Mouse (Mus musculus) CD4-positive, CD25-positive, alpha-beta regulatory T cell, adult 4 months (primary cell): ENCODE results near the gene Ttc7. TPM values are rescaled to one million over a fixed set of nuclear protein-coding genes. Genes with fewer than 3 reads are reported as not detected.
A peak's percentile ranks its signal among the peaks of the same experiment; 100 is the strongest.
"Not testable (repeated sequence)": the region's sequence is repeated elsewhere in the genome, so short reads cannot be mapped to it uniquely, and the experiment has no call there.

ENCODE experiments used
- ATAC-seq: one replicate; pipeline ENCODE4 v1.8.0; 2017
- polyA plus RNA-seq, 2 experiments: library from polyadenylated mRNA; unstranded; fragments of 100-300 nt; shearing (Covaris generic); gene quantifications; one replicate each; pipeline ENCODE4 v1.2.1; 2017

The Ttc7 gene
- polyA plus RNA-seq, 2 experiments from 2014 or later = 13.5 to 19.3 TPM

DNA sequence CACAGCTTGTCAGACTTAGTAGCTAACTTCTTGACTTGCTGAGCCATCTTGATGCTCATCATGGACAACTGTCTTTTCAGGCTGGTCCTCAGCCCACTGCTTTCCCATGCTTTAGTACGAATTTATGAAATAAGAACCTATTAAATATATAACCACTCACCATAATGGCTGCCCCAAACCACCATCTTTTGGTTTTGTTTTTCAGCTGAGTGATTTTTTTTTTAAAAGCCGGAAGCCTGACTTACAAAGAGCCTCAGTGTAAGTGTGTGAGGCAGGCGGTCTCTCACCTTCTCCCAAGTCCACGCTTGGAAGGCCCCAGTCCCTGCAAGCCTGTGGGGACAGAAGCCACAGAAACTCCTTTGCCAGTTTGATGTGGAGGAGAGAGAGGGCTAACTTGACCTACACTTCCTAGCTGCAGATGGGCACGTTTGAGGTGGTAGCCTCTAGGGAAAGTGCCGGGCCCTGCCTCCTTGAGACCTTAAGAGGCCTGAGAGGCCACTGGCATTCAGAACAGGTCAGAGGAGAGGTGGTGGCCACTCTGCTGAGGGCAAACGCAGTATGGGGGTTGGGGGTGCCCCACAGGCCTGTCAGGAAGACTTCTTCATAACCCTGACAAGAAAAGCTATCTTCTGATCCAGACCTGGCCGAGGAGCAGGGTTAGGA is 3.9 kb downstream of the Ttc7 start:
- ATAC-seq = no peak

DNA sequence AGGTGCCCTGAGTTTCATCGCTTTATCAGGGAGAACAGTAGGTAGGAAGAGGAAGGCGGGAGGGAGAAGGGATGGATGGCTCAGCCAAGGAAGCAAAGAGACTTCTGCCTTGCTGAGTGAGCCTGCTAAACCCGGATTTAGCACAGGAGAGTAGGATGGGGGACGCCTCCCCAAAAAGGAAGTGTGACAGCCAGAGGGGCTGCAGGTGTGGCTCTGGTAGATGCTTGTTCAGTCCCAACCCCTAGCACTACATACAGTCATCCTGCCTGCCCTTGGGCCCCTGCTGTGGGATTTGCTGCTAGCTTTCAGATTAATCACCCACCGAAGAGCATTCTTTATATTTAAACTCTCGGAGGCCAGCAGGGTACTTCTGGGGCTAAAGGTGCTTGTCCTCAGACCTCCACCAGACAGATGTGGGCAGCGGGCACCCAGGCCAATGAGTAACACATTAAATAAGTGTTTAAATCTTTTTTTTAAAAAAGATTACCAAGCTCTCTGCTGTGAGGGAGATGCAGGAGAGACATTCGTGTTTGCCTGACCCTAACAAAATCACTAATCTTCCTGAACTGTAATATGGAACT is 4.6 kb downstream of the Ttc7 start:
- ATAC-seq = no peak

GRCm38 (mm10) chr17:87288131-87288530 is 5.4 kb downstream of the Ttc7 start:
- no peak for ATAC-seq

DNA sequence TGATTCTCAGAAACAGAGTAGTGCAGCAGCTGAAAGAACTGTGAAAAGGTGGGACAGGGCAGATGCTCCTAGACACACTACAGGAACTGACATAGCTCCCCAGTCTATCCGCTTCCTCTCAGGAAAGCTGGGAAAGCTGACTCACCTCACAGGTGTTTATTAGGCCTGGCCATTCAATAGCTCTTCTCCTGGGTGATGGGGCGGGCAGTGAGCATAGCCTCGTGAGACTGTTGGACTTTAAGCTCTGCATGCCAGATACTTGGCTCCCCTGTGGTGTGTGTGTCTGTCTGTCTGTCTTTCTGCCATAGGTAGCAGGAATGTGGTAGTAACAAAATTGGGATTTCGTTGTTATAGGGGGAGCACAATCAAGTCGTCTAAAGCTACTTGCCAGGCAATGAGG is 6.7 kb downstream of the Ttc7 start:
- ATAC-seq = no peak

DNA sequence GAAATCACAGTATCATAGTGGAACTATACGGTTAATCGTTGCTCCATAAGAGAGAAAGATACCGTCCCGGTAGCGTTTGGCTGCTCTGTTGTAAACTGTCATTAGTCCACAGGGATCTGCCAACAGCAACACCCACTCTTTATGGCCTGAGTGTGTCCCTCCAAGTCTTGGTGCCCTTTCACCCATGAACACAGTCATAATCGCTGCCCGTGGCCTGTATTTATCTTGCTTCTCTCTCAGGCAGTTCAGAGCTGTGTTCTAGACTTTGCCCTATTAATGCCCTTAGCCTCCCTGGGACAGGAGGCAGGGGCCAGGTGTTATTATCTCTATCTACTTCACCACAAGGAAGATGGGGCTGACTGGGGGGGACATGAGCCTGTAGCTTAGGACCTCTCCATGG is 8.4 kb downstream of the Ttc7 start:
- ATAC-seq = no peak

GRCm38 (mm10) chr17:87291782-87292181 is 9.1 kb downstream of the Ttc7 start:
- no peak for ATAC-seq

DNA sequence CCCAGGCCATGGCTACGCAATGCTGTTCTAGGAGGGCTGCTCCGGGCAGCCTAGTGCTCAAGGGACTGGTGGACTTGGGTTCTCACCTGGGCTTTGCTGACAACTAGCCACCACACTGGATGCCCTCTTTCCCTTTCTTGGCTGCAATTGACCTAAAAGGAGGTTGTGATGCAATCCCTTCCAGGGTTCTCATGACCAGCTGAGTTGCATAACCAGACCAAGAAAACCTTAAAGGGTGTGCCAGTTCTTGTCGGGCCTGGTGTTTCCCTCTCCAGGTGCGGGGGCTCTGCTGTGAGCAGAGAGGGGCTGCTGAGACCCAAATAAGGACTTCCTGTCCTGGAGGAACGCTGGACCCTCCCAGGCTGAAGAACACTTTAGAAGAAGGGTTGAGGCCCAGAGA is 10.4 kb downstream of the Ttc7 start:
- no peak for ATAC-seq

DNA sequence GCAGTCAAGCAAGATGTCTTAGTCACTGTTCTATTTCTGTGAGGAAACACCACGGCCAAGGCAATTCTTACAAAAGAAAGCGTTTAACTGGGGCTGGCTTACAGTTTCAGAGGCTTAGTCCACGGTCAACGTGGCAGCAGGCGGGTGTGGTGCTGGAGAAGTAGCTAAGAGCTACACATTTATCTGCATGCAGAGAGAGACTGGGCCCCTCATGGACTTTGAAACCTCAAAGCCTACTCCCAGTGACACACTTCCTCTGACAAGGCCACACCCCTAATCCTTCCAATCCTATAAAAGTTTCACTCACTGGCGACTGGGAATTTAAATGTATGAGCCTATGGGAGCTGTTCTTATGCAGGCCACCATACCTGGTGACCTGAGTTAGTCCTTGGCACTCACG is 13.1 kb downstream of the Ttc7 start:
- ATAC-seq = no peak

GRCm38 (mm10) chr17:87296701-87297100 is 14.0 kb downstream of the Ttc7 start:
- ATAC-seq = not testable (repeated sequence)

- ATAC-seq = peak; percentile 98
Measured at GRCm38 (mm10) chr17:87298944-87299343, 16.3 kb downstream of the Ttc7 start.

- ATAC-seq = no peak
Measured at GRCm38 (mm10) chr17:87300340-87300739, 17.7 kb downstream of the Ttc7 start.

GRCm38 (mm10) chr17:87301607-87302006 is 18.9 kb downstream of the Ttc7 start:
- ATAC-seq = not testable (repeated sequence)

- ATAC-seq = no peak
Measured at GRCm38 (mm10) chr17:87302014-87302794, 19.5 kb downstream of the Ttc7 start.

DNA sequence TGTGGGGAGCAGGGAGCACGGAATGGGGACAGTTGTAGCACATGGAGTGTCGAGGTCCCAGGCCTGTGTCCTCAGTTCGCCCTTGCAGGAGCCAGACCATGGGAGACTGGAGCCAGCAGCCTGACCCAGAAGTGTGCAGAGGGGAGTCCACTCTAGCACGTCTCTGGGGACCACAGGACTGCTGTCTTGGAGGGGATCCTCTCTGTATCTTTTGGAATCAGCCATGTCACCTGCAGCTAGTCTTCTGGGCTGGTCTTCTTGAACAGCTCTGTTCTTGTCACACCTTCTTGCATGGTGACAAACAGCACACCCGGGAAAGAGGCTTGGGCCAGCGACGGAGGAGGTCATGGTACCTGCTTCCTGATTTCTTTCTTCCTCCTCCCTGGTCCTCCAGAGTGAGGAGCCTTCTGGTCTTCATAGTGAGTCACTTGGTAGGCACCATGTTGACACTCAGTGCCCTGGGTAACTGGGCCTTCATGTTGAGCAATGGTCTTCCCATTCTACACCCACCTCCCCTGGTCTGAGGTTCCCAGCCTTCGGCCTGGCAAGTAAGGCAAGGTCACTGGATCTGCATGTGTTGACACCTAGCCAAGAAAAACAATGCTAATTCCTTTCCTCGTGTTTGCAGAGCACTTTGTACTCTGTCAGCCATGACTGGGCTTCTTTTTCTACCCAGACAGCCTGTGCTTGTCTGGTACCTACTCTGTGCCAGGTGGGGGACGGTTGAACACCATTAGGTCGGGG is 21.6 kb downstream of the Ttc7 start:
- ATAC-seq = no peak

DNA sequence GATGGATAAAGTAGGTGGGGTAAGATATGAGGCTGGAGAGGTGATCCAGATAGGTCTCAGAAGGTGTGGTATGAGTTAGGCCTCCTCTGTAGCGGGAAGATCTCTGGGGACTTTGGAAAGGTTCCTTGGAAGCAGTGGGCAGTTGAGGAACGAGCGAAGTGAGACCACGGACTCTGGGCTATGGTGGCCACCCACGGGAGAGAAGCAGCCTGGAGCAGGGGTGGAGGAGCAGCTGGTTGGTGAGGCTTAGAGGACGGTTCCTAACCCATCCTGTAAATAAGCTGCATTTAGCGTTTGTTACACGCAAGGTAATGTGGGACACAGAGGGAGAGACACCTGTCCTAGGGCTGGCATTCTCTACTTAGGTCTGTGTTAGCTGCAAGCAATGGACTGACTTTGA is 22.4 kb downstream of the Ttc7 start:
- no peak for ATAC-seq

GRCm38 (mm10) chr17:87306746-87307145 is 24.1 kb downstream of the Ttc7 start:
- ATAC-seq = no peak

DNA sequence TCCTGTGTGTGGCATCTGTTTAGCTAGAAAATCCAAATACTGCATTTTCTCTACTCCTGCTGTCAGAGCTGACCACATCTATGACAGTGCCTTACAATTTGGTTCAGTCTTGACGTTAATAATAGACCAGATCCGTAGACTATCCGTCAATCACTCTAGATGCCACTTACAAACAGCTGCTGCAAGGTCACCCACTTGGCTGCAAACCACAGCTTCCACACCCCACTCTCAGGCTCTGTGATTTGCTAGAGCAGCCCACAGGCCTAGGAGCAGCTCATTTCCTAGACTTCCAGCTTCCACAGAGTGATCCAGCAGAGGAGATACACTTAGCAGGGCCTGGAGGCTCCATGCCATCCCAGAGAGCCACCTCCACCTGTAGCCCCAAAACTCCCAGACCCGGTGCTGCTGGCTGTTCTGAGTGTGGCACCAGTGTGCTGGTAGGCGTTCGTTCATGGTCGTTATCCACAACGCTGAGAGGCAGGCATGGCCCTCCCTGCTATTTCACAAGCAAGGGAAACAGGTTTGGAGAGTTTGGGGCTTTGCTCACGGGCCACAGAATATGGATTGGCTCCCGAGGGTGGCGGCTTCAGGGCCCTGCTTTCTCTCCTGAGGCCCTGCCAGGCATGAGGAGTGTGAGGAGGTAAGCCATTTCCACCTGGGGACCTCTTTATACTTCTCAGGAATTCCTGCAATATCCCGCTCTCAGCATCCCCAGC is 26.5 kb downstream of the Ttc7 start:
- ATAC-seq = no peak

DNA sequence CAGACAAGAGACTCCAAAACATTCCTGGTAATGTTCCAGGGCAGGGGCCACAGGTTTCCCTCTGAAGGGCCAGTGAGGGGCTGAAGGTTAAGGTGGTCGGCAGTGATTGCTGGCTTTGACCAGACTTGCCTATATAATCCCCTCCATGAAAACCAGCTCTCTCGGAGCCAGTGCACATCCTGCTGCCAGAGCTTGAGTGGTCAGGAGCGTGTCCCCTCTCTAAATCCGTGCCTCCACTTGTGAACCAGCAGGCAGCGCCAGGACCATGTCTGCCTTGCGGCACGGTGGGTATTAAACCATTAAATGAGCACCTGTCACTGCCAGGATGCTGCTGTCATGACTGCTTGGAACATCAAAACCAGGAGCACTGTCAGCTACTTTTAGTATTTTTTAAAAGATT is 27.8 kb downstream of the Ttc7 start:
- ATAC-seq = no peak

GRCm38 (mm10) chr17:87312351-87312750 is 29.7 kb downstream of the Ttc7 start:
- ATAC-seq = no peak

GRCm38 (mm10) chr17:87312924-87313870 is 30.5 kb downstream of the Ttc7 start:
- no peak for ATAC-seq

DNA sequence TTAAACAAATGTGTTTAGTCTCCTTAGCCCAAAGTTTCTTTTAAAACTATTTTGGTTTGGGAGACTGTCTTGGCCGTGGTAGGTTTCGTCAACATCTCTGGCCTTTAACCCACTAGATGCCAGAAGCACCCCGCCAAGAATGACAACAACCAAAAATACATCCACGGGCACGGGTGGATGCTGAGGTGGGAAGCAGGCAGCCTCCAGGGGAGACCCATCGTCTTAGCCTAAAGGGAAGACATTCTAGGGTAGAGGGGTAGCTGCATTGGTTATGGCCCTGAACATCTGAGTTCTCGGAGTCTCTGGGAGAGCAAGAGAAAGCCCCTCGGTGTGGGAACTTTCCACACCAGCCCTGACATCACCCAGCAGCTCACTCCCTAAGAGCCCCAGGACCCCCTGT is 31.4 kb downstream of the Ttc7 start:
- ATAC-seq = no peak
